Mouse (Mus musculus) stomach, embryonic 15.5 days (tissue): ENCODE data around the gene Mphosph6. TPM values are rescaled to one million over a fixed set of nuclear protein-coding genes. Genes with fewer than 3 reads are reported as not detected.

Source experiments
- ATAC-seq: fragments of 200-750 bp; cut with Nextera tagmentation; 2 replicates; pipeline ENCODE4 v1.8.0; 2017; ENCODE audit warnings: low read depth, moderate number of reproducible peaks, moderate TSS enrichment; ENCODE audit not compliant: insufficient read depth, low FRiP score
- H3K27ac ChIP-seq: fragments of 300-500 bp; sonication (generic); 2 replicates; pipeline ENCODE4 v1.5.1; 2015; ENCODE audit warnings: mild to moderate bottlenecking, inconsistent platforms
- H3K27me3 ChIP-seq: fragments of 300-500 bp; sonication (generic); replicated peaks from 2 replicates; pipeline ENCODE4 v1.6.1; 2015; ENCODE audit warnings: inconsistent platforms
- H3K36me3 ChIP-seq: fragments of 300-500 bp; sonication (generic); 2 replicates; pipeline ENCODE4 v1.6.1; 2015; ENCODE audit warnings: inconsistent platforms
- H3K4me1 ChIP-seq: fragments of 300-500 bp; sonication (generic); 2 replicates; pipeline ENCODE4 v1.6.1; 2015; ENCODE audit warnings: inconsistent platforms
- H3K4me2 ChIP-seq: fragments of 300-500 bp; sonication (generic); 2 replicates; pipeline ENCODE4 v1.6.1; 2015; ENCODE audit warnings: mild to moderate bottlenecking, inconsistent platforms
- H3K4me3 ChIP-seq: fragments of 300-500 bp; sonication (generic); replicated peaks from 2 replicates; pipeline ENCODE4 v1.5.1; 2015; ENCODE audit warnings: inconsistent platforms
- H3K9ac ChIP-seq: fragments of 300-500 bp; sonication (generic); 2 replicates; pipeline ENCODE4 v1.6.1; 2015; ENCODE audit warnings: inconsistent platforms
- H3K9me3 ChIP-seq: fragments of 300-500 bp; sonication (generic); 2 replicates; pipeline ENCODE4 v1.6.1; 2016; ENCODE audit warnings: inconsistent platforms
- WGBS: fragments of 180-500 bp; shearing (Covaris S2); methylation state at CpG from one replicate; pipeline ENCODE4 v1.1.7; 2015; 5-methylcytosine and 5-hydroxymethylcytosine counted together
- polyA plus RNA-seq: library from polyadenylated mRNA; unstranded; fragments of >200 nt; fragmentation: Nextera tagmentation; extraction: Ambion mirVana; gene quantifications from 2 replicates; pipeline ENCODE4 v1.2.1, GENCODE M21; 2015

The Mphosph6 gene
- polyA plus RNA-seq, 1 experiment from 2014 or later: 58.6 TPM

DNA sequence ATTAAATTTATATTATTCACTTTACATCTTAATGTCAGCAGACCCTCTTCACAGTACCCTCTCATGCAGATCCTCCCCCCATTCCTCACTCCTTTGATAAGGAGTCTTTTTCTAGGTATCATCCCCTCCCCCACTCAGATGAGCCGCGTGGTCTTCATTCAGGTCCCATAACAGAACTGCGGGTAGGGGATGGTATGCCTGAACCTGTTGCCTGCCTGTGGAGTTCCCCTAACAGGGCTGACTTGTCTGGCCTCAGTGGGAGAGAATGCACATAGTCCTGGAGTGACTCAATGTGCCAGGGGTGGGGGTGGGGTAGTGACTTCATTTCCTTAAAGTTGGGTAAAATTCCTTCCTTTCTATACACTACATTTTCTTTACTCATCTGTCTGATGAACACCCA, 15.3 kb downstream of the Mphosph6 start:
- Histone ChIP-seq H3K4me3 (no peak overlapping the region), H3K9me3 (no peaks in the 10 kb centered on the region; the same call in 1 of the 2 replicates), H3K36me3 (peaks cover 18% of the 10 kb centered on the region), H3K4me1 (no peaks in the 10 kb centered on the region), H3K27ac (no peak overlapping the region), H3K27me3 (no peaks in the 10 kb centered on the region), H3K9ac (no peak overlapping the region), H3K4me2 (no peak overlapping the region)
- 91% methylated on average over 3 of the region's 3 CpGs for WGBS
- ATAC-seq: no peak

DNA sequence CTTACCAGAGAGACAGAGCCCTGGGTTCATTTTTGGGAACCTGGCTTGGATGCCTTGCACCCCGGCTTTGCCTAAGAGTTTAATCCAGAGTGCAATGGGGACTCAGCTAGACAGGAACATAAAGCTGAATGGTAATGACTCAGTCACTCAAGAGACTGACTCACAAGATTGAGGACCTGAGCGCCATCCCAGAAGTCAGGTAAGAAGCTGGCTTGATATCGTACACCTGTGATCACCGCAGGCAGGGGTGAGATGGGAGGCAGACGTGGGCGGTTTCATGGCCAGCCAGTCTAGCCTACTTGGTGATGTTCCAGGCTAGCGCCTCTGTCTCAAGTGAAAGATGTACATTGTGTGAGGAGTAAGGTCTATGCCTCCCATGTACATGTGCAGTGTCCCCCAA, 18.7 kb downstream of the Mphosph6 start:
- WGBS: 90% methylated on average over 7 of the region's 7 CpGs
- Histone ChIP-seq H3K4me1 (no peaks in the 10 kb centered on the region), H3K4me2 (no peak overlapping the region), H3K9me3 (no peaks in the 10 kb centered on the region; the same call in 1 of the 2 replicates), H3K4me3 (no peak overlapping the region), H3K27me3 (no peaks in the 10 kb centered on the region), H3K9ac (no peak overlapping the region), H3K27ac (no peak overlapping the region), H3K36me3 (0 out of 2 replicates have a peak, but pooled peaks cover 3% of the 10 kb centered on the region)
- ATAC-seq: no peak

DNA sequence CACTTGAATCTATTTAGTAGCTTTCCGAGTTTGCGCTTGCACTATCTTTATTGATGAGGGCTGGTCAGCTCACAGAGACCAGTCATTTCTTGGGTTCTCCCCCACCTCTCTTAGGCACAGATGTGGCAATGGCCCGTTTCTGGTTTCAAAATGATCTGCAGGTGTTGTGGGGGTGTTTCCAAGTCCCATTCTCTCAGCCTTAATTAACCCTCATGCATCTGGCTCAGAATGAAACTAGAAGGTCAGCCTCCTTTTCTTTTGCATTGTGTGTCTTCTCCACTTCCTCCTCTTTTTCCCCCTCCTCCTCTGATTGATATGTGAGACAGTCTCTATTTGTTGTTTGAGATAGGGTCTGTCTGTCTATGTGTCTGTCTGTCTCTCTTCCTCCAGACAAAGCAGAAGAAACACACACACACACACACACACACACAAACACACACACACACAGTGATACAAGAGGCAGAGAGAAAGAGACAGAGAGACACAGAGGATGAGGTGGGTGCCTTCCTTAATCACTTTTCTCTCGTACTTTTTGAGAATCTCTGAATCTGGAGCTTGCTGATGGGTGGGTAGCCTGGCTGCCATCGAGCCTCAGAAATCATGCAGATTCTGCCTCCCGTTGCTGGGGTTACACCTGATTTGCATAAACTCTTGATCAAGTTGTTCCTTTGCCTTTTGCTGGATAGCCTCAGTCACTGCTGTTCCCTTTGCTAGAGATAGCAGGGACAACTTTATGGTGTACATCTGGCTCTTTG, 20.2 kb downstream of the Mphosph6 start:
- Histone ChIP-seq H3K4me1 (no peaks in the 10 kb centered on the region), H3K4me3 (no peak overlapping the region), H3K27ac (no peak overlapping the region), H3K9me3 (no peaks in the 10 kb centered on the region), H3K27me3 (no peaks in the 10 kb centered on the region), H3K9ac (no peak overlapping the region), H3K36me3 (no peaks in the 10 kb centered on the region), H3K4me2 (no peak overlapping the region)
- no peak for ATAC-seq
- WGBS: 68% methylated on average over 6 of the region's 6 CpGs

DNA sequence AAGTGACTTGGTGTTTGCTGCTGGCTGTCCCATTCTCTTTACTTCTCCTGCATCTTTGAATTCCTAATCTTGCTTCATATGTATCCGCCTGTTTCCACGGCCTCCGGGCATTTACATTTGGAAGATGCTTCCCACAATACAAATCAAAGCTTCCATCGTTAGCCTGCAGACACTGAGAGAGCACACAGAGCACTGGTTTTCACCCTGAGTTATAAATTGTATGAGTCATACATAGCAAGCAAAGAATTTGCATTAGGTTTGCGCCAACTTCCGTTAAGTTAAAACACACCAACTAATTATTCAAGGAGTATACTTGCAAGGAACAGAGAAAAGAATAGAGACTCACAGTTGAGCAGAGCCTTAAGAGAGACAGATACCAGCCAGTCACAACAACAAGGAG, 22.4 kb downstream of the Mphosph6 start:
- Histone ChIP-seq H3K4me1 (no peaks in the 10 kb centered on the region), H3K36me3 (no peaks in the 10 kb centered on the region), H3K27ac (no peak overlapping the region), H3K27me3 (no peaks in the 10 kb centered on the region), H3K9ac (no peak overlapping the region), H3K9me3 (no peaks in the 10 kb centered on the region), H3K4me2 (no peak overlapping the region), H3K4me3 (no peak overlapping the region)
- 77% methylated on average over 6 of the region's 6 CpGs for whole genome bisulfite sequencing
- no peak for ATAC-seq

DNA sequence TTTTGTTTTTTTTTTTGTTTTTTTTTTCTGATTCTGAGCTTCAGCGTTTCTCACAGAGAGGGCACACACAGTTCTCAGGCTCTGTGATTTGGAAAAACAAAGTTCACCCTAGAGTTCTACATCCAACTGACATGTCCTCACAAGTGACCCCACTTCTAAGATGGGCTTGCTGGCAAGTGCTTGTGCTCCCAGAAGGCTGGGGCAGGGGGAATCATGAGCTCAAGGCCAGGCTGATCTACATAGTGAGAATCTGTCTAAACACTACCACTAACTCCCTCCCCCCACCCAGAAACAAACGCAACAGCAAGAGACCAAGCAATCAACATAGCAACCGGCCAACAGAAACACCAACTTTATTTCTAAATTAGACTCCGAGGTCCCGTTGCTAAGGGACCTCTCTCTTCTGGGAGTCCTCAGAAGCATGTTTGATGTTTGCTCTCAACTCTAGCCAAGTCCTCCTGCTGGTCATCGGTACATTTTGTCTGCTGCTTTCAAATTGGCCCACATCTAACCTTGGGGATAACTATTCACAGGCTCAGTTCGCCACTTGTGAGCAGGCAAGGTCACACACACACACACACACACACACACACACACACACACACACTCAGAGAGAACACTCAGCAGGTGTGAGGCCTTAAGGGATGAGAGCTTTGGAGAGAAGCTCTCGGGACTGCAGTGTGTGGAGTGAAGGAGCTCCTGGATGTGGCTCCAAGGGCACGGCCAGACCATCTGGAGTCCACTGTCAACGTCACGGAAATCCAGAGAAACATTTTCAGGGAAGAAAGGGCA, 23.0 kb downstream of the Mphosph6 start:
- no peaks in the 10 kb centered on the region for H3K27me3 ChIP-seq
- WGBS: 62% methylated on average over 11 of the region's 11 CpGs
- no peaks in the 10 kb centered on the region for H3K36me3 ChIP-seq
- H3K9me3 ChIP-seq: no peaks in the 10 kb centered on the region
- no peak overlapping the region for H3K27ac ChIP-seq
- H3K9ac ChIP-seq: no peak overlapping the region
- no peak overlapping the region for H3K4me2 ChIP-seq
- no peak overlapping the region for H3K4me3 ChIP-seq
- no peak for ATAC-seq
- H3K4me1 ChIP-seq: no peaks in the 10 kb centered on the region

DNA sequence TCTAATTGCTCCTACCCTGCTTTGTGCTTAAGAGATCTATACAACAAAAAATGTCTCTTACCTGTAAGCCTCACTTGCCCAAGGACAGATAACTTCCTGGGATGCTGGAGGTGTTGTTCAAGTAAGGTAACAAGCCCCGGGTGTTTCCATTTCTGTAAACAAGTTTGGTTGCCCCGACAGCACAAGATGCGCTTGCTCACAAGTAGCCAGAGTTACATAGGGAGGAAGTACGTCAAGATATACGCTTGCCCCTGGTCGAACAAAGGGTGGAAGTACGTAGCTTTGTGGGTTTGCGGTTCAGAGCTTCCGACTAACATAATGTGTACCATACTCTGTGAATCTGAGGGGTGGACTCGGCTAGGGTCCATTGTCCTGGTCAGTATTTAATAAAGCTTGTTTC, 25.7 kb downstream of the Mphosph6 start:
- Histone ChIP-seq H3K27ac (no peak overlapping the region), H3K27me3 (no peaks in the 10 kb centered on the region), H3K4me2 (no peak overlapping the region), H3K9me3 (no peaks in the 10 kb centered on the region), H3K9ac (no peak overlapping the region), H3K4me3 (no peak overlapping the region), H3K4me1 (no peaks in the 10 kb centered on the region), H3K36me3 (no peaks in the 10 kb centered on the region)
- ATAC-seq: no peak
- WGBS: 72% methylated on average over 10 of the region's 10 CpGs

DNA sequence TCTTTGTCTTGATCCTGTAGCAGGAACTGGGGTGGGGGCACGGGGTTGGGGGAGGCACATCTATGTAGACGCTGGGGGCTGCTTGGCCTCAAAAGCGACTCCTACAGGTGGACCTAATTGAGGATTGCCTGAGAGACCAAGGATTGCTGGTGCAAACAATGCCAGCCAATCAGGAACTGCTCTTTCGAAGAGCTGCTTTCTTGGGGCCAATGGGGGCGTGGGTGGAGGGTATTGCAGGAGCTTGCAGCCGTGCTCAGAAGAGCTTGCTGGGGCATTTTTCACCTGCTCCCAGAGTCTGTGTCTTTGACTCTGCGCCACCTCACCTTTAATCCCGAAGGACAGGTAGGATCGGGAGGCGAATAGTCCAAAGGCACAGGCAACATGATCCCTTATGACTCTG, 26.1 kb downstream of the Mphosph6 start:
- H3K4me2 ChIP-seq: no peak overlapping the region
- no peak overlapping the region for H3K27ac ChIP-seq
- H3K9ac ChIP-seq: no peak overlapping the region
- H3K4me1 ChIP-seq: no peaks in the 10 kb centered on the region
- no peak overlapping the region for H3K4me3 ChIP-seq
- no peaks in the 10 kb centered on the region for H3K27me3 ChIP-seq
- no peak for ATAC-seq
- no peaks in the 10 kb centered on the region for H3K9me3 ChIP-seq
- no peaks in the 10 kb centered on the region for H3K36me3 ChIP-seq
- WGBS: 44% methylated on average over 10 of the region's 10 CpGs

DNA sequence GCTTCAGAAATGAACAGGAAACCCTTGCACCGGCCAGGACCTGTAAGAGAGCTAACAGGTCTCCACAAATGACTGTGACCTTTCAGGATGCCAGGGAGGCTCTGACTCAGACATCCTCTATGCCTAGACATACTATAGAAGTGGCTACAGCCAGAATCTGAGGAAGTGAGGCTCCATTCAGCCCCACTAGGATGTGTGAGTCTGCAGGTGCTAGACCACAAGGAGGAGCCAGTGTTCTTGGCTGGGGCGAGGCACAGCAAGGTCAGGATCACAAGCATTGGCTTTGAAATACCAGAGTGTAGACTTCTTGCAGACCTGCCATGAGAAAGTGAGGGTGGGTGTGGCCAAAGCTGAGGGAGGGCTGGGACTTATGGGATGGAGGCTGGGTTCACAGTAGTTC, 29.1 kb downstream of the Mphosph6 start:
- Histone ChIP-seq H3K36me3 (no peaks in the 10 kb centered on the region), H3K27me3 (no peaks in the 10 kb centered on the region), H3K4me3 (no peak overlapping the region), H3K4me1 (no peaks in the 10 kb centered on the region), H3K9ac (no peak overlapping the region), H3K9me3 (no peaks in the 10 kb centered on the region), H3K4me2 (no peak overlapping the region), H3K27ac (no peak overlapping the region)
- WGBS: 43% methylated on average over 2 of the region's 2 CpGs
- ATAC-seq: peak; percentile 13; the same call in 1 of the 2 replicates

DNA sequence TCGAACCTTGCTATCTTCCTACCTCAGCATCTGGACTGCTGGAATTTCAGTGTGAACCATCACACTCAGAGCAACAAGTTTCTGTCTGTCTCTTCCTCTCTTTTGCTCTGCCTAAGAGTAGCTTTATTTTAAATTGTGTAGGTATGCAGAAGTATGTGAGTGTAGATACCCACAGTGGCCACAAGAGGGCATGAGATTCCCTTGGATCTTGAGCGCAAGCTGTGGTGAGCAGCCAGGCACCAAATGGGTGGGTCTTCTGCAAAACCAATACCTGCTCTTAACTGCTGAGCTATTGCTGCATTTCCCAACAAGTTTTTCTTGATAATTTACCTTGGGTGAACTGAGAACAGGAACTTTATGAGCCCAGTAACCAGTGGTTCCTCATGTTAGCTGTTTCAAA, 29.6 kb downstream of the Mphosph6 start:
- Histone ChIP-seq H3K9ac (no peak overlapping the region), H3K27me3 (no peaks in the 10 kb centered on the region), H3K36me3 (no peaks in the 10 kb centered on the region), H3K4me1 (no peaks in the 10 kb centered on the region), H3K4me2 (no peak overlapping the region), H3K9me3 (no peaks in the 10 kb centered on the region), H3K4me3 (no peak overlapping the region), H3K27ac (no peak overlapping the region)
- no peak for ATAC-seq
- WGBS: 66% methylated on average over 2 of the region's 2 CpGs

DNA sequence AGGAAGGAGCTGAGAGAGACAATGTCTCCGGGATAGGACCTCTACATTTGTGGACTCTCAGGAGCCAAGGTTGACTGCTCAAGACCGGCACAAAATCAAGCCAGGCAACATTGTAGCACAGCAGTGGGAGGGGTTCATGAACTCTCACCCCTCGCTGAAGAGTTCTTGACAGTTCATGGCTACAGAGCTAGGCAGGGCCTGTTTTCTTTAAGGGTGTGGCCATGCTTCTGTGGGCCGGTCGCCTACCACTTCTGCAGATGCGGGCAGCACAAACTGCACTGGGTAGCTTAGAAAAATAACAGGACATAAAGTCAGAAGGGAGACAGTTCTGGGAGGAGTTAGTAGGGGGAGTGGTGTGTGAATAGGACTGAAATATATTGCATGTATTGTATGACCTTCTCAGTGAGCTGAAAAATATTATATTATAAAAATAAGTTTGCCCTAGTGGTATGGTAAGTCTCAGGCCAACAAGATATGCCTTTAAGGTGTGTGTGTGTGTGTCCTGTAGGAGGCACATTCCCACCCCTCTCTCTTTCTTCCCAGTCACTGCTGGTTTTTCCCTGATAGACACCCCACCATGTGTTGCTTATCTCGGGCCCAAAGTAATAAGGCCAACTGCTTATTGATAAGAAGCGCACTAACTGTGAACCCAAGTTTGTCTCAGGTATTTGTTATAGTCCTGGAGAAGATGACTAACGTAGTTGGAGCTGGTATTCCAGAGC, 30.5 kb downstream of the Mphosph6 start:
- H3K9ac ChIP-seq: no peak overlapping the region
- no peaks in the 10 kb centered on the region for H3K36me3 ChIP-seq
- peak; percentile 69 for ATAC-seq
- H3K4me1 ChIP-seq: no peaks in the 10 kb centered on the region
- H3K9me3 ChIP-seq: no peaks in the 10 kb centered on the region
- no peak overlapping the region for H3K4me2 ChIP-seq
- no peak overlapping the region; the same call in 1 of the 2 replicates for H3K27ac ChIP-seq
- 71% methylated on average over 9 of the region's 9 CpGs for WGBS
- H3K4me3 ChIP-seq: no peak overlapping the region
- H3K27me3 ChIP-seq: no peaks in the 10 kb centered on the region

DNA sequence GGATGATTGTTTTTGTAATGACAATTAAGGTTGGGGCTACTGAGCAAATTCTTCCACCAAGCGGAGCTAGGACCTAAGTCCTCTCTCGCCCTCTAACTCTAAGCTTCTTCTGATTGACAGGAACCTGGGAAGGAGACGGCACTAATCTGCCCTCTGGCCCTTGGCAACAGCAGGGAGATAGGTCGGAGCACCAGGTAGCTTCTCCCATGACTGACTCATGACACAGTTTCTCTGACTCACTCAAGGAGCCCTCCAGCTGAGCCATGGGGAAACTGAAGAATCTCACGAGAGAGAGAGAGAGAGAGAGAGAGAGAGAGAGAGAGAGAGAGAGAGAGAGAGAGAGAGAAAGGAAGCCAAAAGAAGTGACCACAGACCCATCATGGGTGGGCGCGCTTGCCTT, 32.8 kb downstream of the Mphosph6 start:
- Histone ChIP-seq H3K27me3 (no peaks in the 10 kb centered on the region), H3K4me3 (no peak overlapping the region), H3K36me3 (no peaks in the 10 kb centered on the region), H3K4me2 (no peak overlapping the region), H3K4me1 (no peaks in the 10 kb centered on the region), H3K9me3 (no peaks in the 10 kb centered on the region), H3K27ac (no peak overlapping the region), H3K9ac (no peak overlapping the region)
- no peak for ATAC-seq
- 70% methylated on average over 7 of the region's 7 CpGs for WGBS

DNA sequence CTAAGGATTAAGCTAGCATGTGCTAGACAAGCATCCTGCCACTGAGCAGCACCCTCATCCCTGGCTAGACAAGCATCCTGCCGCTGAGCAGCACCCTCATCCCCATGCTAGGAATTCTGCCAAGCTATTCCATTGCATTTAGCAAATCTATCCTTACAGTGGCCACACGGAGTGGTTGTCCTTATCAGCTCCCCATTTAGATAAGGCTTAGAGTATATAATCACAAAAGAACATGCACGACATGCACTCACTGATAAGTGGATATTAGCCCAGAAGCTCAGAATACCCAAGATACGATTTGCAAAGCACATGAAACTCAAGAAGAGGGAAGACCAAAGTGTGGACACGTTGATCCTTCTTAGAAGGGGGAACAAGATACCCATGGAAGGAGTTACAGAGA, 35.8 kb downstream of the Mphosph6 start:
- no peak overlapping the region for H3K4me2 ChIP-seq
- no peaks in the 10 kb centered on the region for H3K36me3 ChIP-seq
- ATAC-seq: peak; percentile 62; the same call in 1 of the 2 replicates
- no peaks in the 10 kb centered on the region for H3K4me1 ChIP-seq
- WGBS: 37% methylated on average over 5 of the region's 5 CpGs
- no peaks in the 10 kb centered on the region for H3K9me3 ChIP-seq
- no peak overlapping the region for H3K4me3 ChIP-seq
- no peak overlapping the region for H3K9ac ChIP-seq
- no peaks in the 10 kb centered on the region for H3K27me3 ChIP-seq
- H3K27ac ChIP-seq: no peak overlapping the region
